Mouse (Mus musculus) liver, postnatal 0 days (tissue): ENCODE data around the gene Retsat. TPM values are rescaled to one million over a fixed set of nuclear protein-coding genes. Genes with fewer than 3 reads are reported as not detected.

Experiments used
- ATAC-seq: fragments of 200-750 bp; cut with Nextera tagmentation; 2 replicates; pipeline ENCODE4 v1.8.0; 2017; ENCODE audit warnings: mild to moderate bottlenecking, moderate library complexity
- DNase-seq: peaks from one replicate; pipeline ENCODE4 v3.0.0-alpha.2; 2016
- H3K27ac ChIP-seq: fragments of 300-500 bp; sonication (generic); 2 replicates; pipeline ENCODE4 v1.5.1; 2014; ENCODE audit warnings: antibody characterized with exemption, moderate library complexity, mild to moderate bottlenecking, low read depth
- H3K27me3 ChIP-seq: fragments of 300-500 bp; sonication (generic); 2 replicates; pipeline ENCODE4 v1.6.1; 2014; ENCODE audit warnings: low read length, control low read depth, mixed read lengths; ENCODE audit not compliant: insufficient read depth
- H3K36me3 ChIP-seq: fragments of 300-500 bp; sonication (generic); replicated peaks from 2 replicates; pipeline ENCODE4 v1.6.1; 2014; ENCODE audit warnings: mild to moderate bottlenecking, control low read depth, low read length, moderate library complexity, mixed read lengths; ENCODE audit not compliant: insufficient read depth
- H3K4me1 ChIP-seq: fragments of 300-500 bp; sonication (generic); 2 replicates; pipeline ENCODE4 v1.6.1; 2014; ENCODE audit warnings: antibody characterized with exemption, mild to moderate bottlenecking, control low read depth; ENCODE audit not compliant: insufficient read depth
- H3K4me2 ChIP-seq: fragments of 300-500 bp; sonication (generic); 2 replicates; pipeline ENCODE4 v1.6.1; 2014; ENCODE audit warnings: low read depth, mild to moderate bottlenecking, low read length, moderate library complexity, mixed read lengths
- H3K4me3 ChIP-seq: fragments of 300-500 bp; sonication (generic); 2 replicates; pipeline ENCODE4 v1.5.1; 2014; ENCODE audit warnings: low read depth, low read length
- H3K9ac ChIP-seq: fragments of 300-500 bp; sonication (generic); replicated peaks from 2 replicates; pipeline ENCODE4 v1.6.1; 2014; ENCODE audit warnings: mild to moderate bottlenecking, moderate library complexity
- H3K9me3 ChIP-seq: fragments of 300-500 bp; sonication (generic); 2 replicates; pipeline ENCODE4 v1.6.1; 2016; ENCODE audit warnings: mild to moderate bottlenecking, control low read depth, low read length, mixed read lengths
- CTCF ChIP-seq: sonication (generic); IDR thresholded peaks from 2 replicates; pipeline ENCODE4 v1.5.1; 2016; ENCODE audit warnings: antibody characterized with exemption, low read depth
- EP300 ChIP-seq: IDR thresholded peaks from 2 replicates; pipeline ENCODE4 v1.6.1; 2016; ENCODE audit warnings: antibody characterized with exemption, low read depth, mild to moderate bottlenecking
- WGBS: fragments of 180-500 bp; shearing (Covaris S2); extraction: QIAGEN DNeasy Blood & Tissue Kit; methylation state at CpG from one replicate; pipeline ENCODE4 v1.1.7; 2014; ENCODE audit not compliant: insufficient replicate concordance; 5-methylcytosine and 5-hydroxymethylcytosine counted together
- polyA plus RNA-seq: library from polyadenylated mRNA; unstranded; fragments of >200 nt; fragmentation: Nextera tagmentation; extraction: Ambion mirVana; gene quantifications from 2 replicates; pipeline ENCODE4 v1.2.1, GENCODE M21; 2015

The Retsat gene
- polyA plus RNA-seq, 1 experiment from 2014 or later, result 109 TPM

- no peak for DNase-seq
- Histone ChIP-seq H3K27ac (peak overlapping the region; percentile 51), H3K27me3 (no peaks in the 10 kb centered on the region), H3K36me3 (no peaks in the 10 kb centered on the region; the same call in 1 of the 2 replicates), H3K4me1 (no peaks in the 10 kb centered on the region), H3K4me2 (no peak overlapping the region), H3K9ac (no peak overlapping the region), H3K9me3 (no peaks in the 10 kb centered on the region), H3K4me3 (no peak overlapping the region)
- 71% methylated on average over 4 of the region's 4 CpGs for WGBS
- ATAC-seq, result no peak
- no peak for TF ChIP-seq EP300
- no peak for TF ChIP-seq CTCF
These were observed 14.9 kb upstream of the Retsat start for GRCm38 (mm10) chr6:72583211-72583839.

GRCm38 (mm10) chr6:72584154-72584553, 14.1 kb upstream of the Retsat start:
- Histone ChIP-seq H3K27ac (peak overlapping the region; percentile 51), H3K4me1 (no peaks in the 10 kb centered on the region), H3K9ac (no peak overlapping the region), H3K36me3 (no peaks in the 10 kb centered on the region; the same call in 1 of the 2 replicates), H3K9me3 (no peaks in the 10 kb centered on the region), H3K4me2 (no peak overlapping the region), H3K27me3 (no peaks in the 10 kb centered on the region), H3K4me3 (no peak overlapping the region)
- DNase-seq (no peak), ATAC-seq (peak; percentile 84)
- 60% methylated on average over 11 of the region's 11 CpGs for WGBS
- TF ChIP-seq CTCF (no peak), EP300 (0 out of 2 replicates have a peak, but pooled peaks have one; percentile 22)

- WGBS, result 66% methylated on average over 3 of the region's 3 CpGs
- DNase-seq, result no peak
- H3K27me3 ChIP-seq, result no peaks in the 10 kb centered on the region
- H3K9ac ChIP-seq, result no peak overlapping the region
- no peak overlapping the region for H3K27ac ChIP-seq
- H3K4me2 ChIP-seq, result no peak overlapping the region
- TF ChIP-seq EP300, result no peak
- TF ChIP-seq CTCF, result no peak
- H3K9me3 ChIP-seq, result no peaks in the 10 kb centered on the region
- H3K4me3 ChIP-seq, result no peak overlapping the region
- ATAC-seq, result no peak
- no peaks in the 10 kb centered on the region; the same call in 1 of the 2 replicates for H3K36me3 ChIP-seq
- H3K4me1 ChIP-seq, result no peaks in the 10 kb centered on the region
These were observed 11.6 kb upstream of the Retsat start for GRCm38 (mm10) chr6:72586701-72587100.

GRCm38 (mm10) chr6:72588307-72588706, 10.0 kb upstream of the Retsat start:
- no peaks in the 10 kb centered on the region for H3K4me1 ChIP-seq
- H3K9ac ChIP-seq, result no peak overlapping the region
- no peak overlapping the region for H3K4me2 ChIP-seq
- no peak for DNase-seq
- no peak for ATAC-seq
- H3K27me3 ChIP-seq, result no peaks in the 10 kb centered on the region
- H3K4me3 ChIP-seq, result no peak overlapping the region
- H3K36me3 ChIP-seq, result no peaks in the 10 kb centered on the region; the same call in 1 of the 2 replicates
- no peak for TF ChIP-seq CTCF
- no peak for TF ChIP-seq EP300
- no peak overlapping the region for H3K27ac ChIP-seq
- no peaks in the 10 kb centered on the region for H3K9me3 ChIP-seq

- TF ChIP-seq EP300 (no peak), CTCF (no peak)
- Histone ChIP-seq H3K4me3 (no peak overlapping the region), H3K27me3 (no peaks in the 10 kb centered on the region), H3K4me2 (no peak overlapping the region), H3K36me3 (no peaks in the 10 kb centered on the region; the same call in 1 of the 2 replicates), H3K9me3 (no peaks in the 10 kb centered on the region), H3K4me1 (no peaks in the 10 kb centered on the region), H3K9ac (no peak overlapping the region), H3K27ac (no peak overlapping the region)
- DNase-seq (no peak), ATAC-seq (no peak)
These were observed 8.2 kb upstream of the Retsat start for GRCm38 (mm10) chr6:72590111-72590510.

- Histone ChIP-seq H3K9me3 (no peaks in the 10 kb centered on the region), H3K4me2 (no peak overlapping the region), H3K4me3 (no peak overlapping the region), H3K9ac (no peak overlapping the region), H3K4me1 (peaks cover 9% of the 10 kb centered on the region), H3K36me3 (no peaks in the 10 kb centered on the region; the same call in 1 of the 2 replicates), H3K27ac (no peak overlapping the region), H3K27me3 (no peaks in the 10 kb centered on the region)
- TF ChIP-seq CTCF (no peak), EP300 (no peak)
- DNase-seq (no peak), ATAC-seq (no peak)
- WGBS, result 79% methylated on average over 6 of the region's 6 CpGs
These were observed 5.1 kb upstream of the Retsat start for GRCm38 (mm10) chr6:72593011-72593803.
